Mouse (Mus musculus) thymus, postnatal 0 days (tissue): Measurements from ENCODE around the gene Tmem106a. TPM values are rescaled to one million over a fixed set of nuclear protein-coding genes. Genes with fewer than 3 reads are reported as not detected.
"Not testable (repeated sequence)": the region's sequence is repeated elsewhere in the genome, so short reads cannot be mapped to it uniquely, and the experiment has no call there.

Experiments
- DNase-seq: peaks from one replicate; pipeline ENCODE4 v3.0.0-alpha.2; 2015; ENCODE audit warnings: low spot score
- polyA plus RNA-seq: library from polyadenylated mRNA; unstranded; fragments of >200 nt; fragmentation: Nextera tagmentation; extraction: Ambion mirVana; gene quantifications from 2 replicates; pipeline ENCODE4 v1.2.1, GENCODE M21; 2015

Tmem106a gene
- polyA plus RNA-seq, 1 experiment from 2014 or later = 7.9 TPM

- no peak for DNase-seq
These were observed 8.1 kb downstream of the Tmem106a start for GRCm38 (mm10) chr11:101589989-101590624.

GRCm38 (mm10) chr11:101599156-101599555 lies 17.1 kb downstream of the Tmem106a start, which contains the start of gene Gm11634:
Gene Gm11634, minus strand, starts transcription at chr11:101599256.
- DNase-seq = no peak

- peak; percentile 81 for DNase-seq
These were observed 20.4 kb downstream of the Tmem106a start for GRCm38 (mm10) chr11:101602491-101602890.

- no peak for DNase-seq
These were observed 22.1 kb downstream of the Tmem106a start for GRCm38 (mm10) chr11:101604116-101604515.

GRCm38 (mm10) chr11:101604531-101605453 lies 22.8 kb downstream of the Tmem106a start:
- DNase-seq = peak; percentile 76

GRCm38 (mm10) chr11:101607134-101607533 lies 25.1 kb downstream of the Tmem106a start:
- DNase-seq = not testable (repeated sequence)

GRCm38 (mm10) chr11:101610445-101610844 lies 28.4 kb downstream of the Tmem106a start:
- DNase-seq = no peak

GRCm38 (mm10) chr11:101613596-101613995 lies 31.6 kb downstream of the Tmem106a start:
- no peak for DNase-seq

- no peak for DNase-seq
These were observed 32.1 kb downstream of the Tmem106a start for GRCm38 (mm10) chr11:101614116-101614515.

- DNase-seq = no peak
These were observed 33.3 kb downstream of the Tmem106a start for GRCm38 (mm10) chr11:101615380-101615779.

- DNase-seq = no peak
These were observed 34.1 kb downstream of the Tmem106a start for GRCm38 (mm10) chr11:101616104-101616503.

- DNase-seq = no peak
These were observed 35.1 kb downstream of the Tmem106a start for GRCm38 (mm10) chr11:101616948-101617767.

GRCm38 (mm10) chr11:101617849-101618248 lies 35.8 kb downstream of the Tmem106a start:
- peak; percentile 51 for DNase-seq

GRCm38 (mm10) chr11:101618596-101618995 lies 36.6 kb downstream of the Tmem106a start:
- no peak for DNase-seq

GRCm38 (mm10) chr11:101620022-101620655 lies 38.1 kb downstream of the Tmem106a start:
- DNase-seq = not testable (repeated sequence)

GRCm38 (mm10) chr11:101626649-101626994 lies 44.6 kb downstream of the Tmem106a start:
- DNase-seq = no peak

- DNase-seq = peak; percentile 89
These were observed 45.2 kb downstream of the Tmem106a start, which contains the start of gene Rdm1 for GRCm38 (mm10) chr11:101626995-101627856. Gene Rdm1, plus strand, starts transcription at chr11:101627195.

- DNase-seq = peak; percentile 91
These were observed 46.0 kb downstream of the Tmem106a start for GRCm38 (mm10) chr11:101627857-101628559.

GRCm38 (mm10) chr11:101628733-101629417 lies 46.8 kb downstream of the Tmem106a start:
- not testable (repeated sequence) for DNase-seq
